Mouse (Mus musculus): ENCODE results near the gene Serp1.
"Not testable (repeated sequence)": the region's sequence is repeated elsewhere in the genome, so short reads cannot be mapped to it uniquely, and the experiment has no call there.

Gene Serp1

GRCm38 (mm10) chr3:58508020-58508750 is 17.5 kb downstream of the Serp1 start:
- DNase-seq (ENCODE audit: low spot score in 2 of 2): no peak

- no peak for DNase-seq (ENCODE audit: low spot score in 2 of 2)
Observed at GRCm38 (mm10) chr3:58504676-58505075, 21.0 kb downstream of the Serp1 start.

- DNase-seq (ENCODE audit: low spot score in 2 of 2): no peak
Observed at GRCm38 (mm10) chr3:58503720-58504333, 21.9 kb downstream of the Serp1 start.

- no peak for DNase-seq (ENCODE audit: low spot score in 2 of 2)
Observed at GRCm38 (mm10) chr3:58501961-58502360, 23.7 kb downstream of the Serp1 start.

GRCm38 (mm10) chr3:58493621-58494020 is 32.1 kb downstream of the Serp1 start:
- no peak for DNase-seq (ENCODE audit: low spot score in 2 of 2)

GRCm38 (mm10) chr3:58490787-58491186 is 34.9 kb downstream of the Serp1 start:
- peak in 1 of 2 experiments; percentile 39 for DNase-seq (ENCODE audit: low spot score in 2 of 2)

- DNase-seq (ENCODE audit: low spot score in 2 of 2): no peak
Observed at GRCm38 (mm10) chr3:58487999-58488775, 37.5 kb downstream of the Serp1 start.

GRCm38 (mm10) chr3:58487121-58487520 is 38.6 kb downstream of the Serp1 start:
- no peak for DNase-seq (ENCODE audit: low spot score in 2 of 2)

GRCm38 (mm10) chr3:58485883-58486282 is 39.8 kb downstream of the Serp1 start:
- DNase-seq (ENCODE audit: low spot score in 2 of 2): no peak

GRCm38 (mm10) chr3:58478755-58479455 is 46.8 kb downstream of the Serp1 start:
- DNase-seq (ENCODE audit: low spot score in 2 of 2): no peak

GRCm38 (mm10) chr3:58475298-58475697 is 50.4 kb downstream of the Serp1 start:
- DNase-seq (ENCODE audit: low spot score in 2 of 2): not testable (repeated sequence)

Measured in cerebellum, postnatal 4 days (tissue).